Mouse (Mus musculus) inflammation-experienced regulatory T-cells, adult 6 months (primary cell): Measurements from ENCODE around the gene Tmem132a. TPM values are rescaled to one million over a fixed set of nuclear protein-coding genes. Genes with fewer than 3 reads are reported as not detected.

Experiments
- ATAC-seq: one replicate; pipeline ENCODE4 v1.8.0; 2017
- polyA plus RNA-seq, 3 experiments: library from polyadenylated mRNA; unstranded; fragments of 100-300 nt; shearing (Covaris generic); gene quantifications; one replicate each; pipeline ENCODE4 v1.2.1; 2017

Gene Tmem132a
- polyA plus RNA-seq, 3 experiments from 2014 or later: 0.86 to 1.0 TPM; not detected in 1

DNA sequence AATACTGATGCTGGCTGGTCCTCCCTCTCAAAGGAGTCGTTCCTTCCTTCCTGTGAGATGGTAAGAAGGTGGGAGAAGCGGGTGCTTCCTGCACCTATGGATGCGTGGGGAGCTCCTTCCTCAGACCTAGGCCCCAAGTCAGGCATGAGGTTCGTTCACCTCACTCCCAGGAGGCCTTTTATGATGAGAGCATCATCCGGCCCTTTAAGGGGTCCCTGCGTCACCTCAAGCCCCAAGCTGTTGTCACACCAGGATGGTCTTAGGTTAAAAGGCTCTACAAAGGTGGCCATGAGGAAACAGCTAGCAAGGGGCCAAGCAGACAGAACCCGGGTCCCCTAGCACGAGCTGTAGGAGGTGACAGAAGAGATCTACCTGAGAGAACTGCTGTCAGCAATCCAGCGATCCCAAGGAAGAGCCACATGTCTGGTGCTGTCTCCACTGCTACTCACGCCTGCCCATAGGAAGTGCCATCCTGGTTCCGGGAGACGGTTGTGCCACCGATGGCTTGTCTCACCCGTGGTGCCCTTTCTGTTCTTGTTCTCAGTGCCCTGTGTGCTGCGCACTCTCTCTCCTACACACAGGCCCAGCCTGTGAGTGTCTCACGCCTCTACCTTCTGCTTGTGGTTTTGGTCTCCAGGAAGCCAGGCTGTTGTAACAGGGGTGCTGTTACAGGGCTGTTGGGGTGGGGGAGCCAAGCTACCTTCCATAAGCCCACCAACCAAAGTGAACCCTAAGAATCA, 40.1 kb downstream of the Tmem132a start, which contains the start of gene Cd6:
Cd6 (minus strand) TSS at position 623 of the 740 bp plus-strand sequence.
- peak; percentile 80 for ATAC-seq

DNA sequence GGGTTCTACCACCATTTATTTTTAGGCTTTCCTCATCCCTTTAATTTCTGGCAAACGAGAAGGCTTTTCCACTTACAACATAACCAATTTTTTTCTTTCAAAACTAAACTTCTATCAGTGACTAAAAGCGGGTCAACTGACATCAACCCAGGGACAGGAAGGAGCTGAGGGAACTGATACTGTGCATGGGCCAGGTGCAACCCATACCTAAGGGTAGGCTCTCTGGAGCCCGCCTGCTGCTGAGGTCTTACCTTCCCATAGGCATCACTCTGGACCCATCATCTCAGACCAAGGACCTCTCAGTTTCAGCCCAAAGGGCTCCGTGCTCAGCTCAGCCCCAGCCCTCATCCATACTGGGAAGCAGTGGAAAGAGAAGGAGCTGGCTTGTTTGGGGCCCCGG, 41.4 kb downstream of the Tmem132a start:
- peak; percentile 24 for ATAC-seq

DNA sequence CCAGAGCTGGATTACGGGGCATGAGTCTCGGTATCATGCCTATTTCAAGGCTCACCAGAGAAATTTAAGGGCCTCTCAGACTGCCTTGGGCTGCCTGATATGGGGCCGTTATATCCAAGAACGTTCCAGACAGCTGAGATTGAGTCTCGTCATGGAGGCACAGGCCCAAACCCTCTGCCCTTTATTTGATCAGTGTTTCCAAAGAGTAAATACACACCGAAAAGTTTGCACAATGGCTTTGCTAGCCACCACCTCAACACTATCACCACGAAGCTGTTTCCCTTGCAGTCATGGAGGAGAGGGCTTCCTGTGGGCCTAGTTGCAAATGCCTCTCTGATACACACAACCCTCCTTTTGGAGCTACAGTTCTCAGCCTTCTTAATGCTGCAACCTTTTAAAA, 45.7 kb downstream of the Tmem132a start:
- peak; percentile 18 for ATAC-seq

DNA sequence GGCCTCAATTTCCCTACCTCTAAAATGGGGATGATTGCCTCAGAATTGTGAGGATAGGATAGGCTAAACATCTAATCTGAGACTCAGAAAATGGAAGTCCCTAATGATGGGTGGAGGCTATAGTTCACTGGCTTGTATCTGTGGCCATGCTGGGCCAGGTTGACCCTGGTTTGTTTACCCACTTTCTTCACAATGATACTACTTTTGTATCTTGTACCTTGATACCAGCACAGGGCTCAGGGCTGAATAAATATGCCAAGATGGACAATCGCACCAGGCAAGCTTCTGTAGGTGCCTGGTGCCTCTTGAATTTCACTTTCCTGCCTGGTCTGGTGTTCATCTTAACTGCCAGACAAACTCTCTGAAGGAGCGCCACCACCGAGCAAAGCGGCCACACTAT, 47.2 kb downstream of the Tmem132a start:
- no peak for ATAC-seq

DNA sequence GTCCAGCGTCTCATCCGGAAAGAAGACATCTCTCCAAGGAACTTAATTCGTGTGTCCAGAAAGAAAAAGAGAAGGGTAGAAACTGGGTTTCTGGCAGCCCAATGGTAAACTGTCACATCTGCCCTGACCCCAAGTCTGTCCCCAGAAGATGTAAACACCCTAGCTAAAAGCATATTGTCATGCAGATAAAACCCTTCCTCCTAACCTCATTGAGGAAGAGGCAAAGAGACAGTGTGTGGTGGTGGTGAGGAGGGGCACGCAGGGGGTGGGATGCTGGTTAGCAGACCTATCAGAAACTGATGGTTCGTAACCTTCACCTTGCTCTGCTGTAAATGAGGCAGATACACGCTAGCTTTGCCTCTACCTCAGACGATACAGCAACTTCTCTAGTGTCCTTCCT, 48.4 kb downstream of the Tmem132a start:
- peak; percentile 14 for ATAC-seq

DNA sequence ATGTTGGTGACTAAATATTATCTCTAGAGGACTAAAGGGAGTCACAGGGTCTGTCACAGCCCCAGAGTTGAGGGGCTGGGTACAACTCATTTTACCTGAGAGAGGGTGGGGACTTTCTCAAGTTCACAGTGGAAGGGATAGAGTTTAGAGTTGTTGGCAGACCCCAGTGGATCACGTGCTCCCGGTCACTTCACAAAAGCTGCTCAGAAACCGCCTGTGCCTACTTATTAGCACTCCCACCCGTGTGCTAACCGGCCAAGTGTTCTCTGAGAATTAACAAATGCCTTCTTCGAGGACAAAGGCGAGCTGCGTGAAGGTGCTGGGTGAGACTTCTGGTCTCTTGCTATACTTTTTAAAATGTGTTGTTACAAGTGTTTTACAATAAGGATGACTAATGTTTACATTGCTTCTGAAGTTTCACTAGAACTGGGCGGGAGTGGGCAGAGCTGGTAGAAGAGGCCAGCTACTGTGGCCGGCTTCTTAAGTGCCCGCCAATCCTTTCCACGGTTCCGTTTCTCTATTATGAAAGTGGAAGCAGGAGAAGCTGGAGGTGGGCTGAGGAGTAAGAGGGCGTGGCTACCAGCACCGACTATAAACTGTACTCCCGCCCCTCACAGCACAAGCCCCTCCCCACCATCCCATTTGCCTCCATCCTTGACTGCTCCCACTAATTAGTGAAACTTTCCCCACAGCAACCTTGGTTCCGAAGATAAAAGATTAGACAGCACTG, 51.4 kb downstream of the Tmem132a start:
- ATAC-seq: peak; percentile 8

DNA sequence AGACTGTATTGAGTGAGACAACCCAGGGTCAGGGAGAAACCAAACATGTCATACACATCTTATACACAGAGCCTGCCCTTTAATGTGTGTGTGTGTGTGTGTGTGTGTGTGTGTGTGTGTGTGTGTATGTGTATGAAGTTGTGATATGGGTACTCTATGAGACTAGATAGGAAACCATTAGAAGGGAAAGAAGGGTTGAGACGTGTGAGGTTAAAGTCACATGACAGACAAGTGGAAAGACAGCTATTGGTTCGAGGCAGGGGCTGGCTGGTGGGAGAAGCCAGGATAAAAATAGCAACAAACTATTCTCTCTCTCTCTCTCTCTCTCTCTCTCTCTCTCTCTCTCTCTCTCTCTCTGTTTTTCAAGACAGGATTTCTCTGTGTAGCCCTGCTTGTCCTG, 53.3 kb downstream of the Tmem132a start:
- ATAC-seq: no peak

DNA sequence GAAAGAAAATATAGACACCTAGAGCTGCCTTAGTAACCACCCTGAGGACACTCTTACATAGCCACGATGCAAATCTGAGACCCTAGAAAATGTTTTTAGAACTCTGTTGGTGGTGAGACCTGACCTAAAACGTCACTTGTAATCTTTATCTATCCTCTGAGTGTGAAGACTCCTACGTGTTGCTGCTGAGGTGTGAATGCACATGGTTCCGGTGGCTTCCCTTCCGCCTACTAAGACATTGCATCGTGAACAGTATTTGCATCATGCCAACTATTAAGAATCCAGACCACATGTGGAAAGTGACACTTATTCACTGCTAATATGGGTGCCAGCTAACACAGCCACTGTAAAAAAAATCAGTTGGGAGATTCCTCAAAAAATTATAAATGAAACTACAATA, 53.9 kb downstream of the Tmem132a start:
- ATAC-seq: peak; percentile 37

DNA sequence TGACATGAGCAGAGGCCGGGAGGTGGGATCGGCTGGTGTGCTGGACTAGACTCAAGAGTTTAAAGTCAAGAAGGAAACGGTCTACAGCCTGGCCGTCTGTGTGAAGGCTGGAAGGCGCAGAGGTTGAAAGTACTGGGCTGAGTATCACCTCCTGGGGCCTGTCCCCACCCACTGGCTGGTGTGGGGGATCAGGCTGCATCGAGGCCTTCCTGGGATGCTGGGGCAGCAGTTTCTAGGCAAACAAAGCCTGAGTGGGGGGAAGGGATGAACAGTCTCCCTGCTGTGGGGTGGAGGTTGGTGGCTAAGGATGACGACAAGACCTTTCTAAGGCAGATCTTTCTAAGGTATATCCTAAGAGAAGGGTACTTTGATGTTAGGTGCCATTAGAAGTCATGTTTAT, 55.8 kb downstream of the Tmem132a start:
- ATAC-seq: peak; percentile 7

DNA sequence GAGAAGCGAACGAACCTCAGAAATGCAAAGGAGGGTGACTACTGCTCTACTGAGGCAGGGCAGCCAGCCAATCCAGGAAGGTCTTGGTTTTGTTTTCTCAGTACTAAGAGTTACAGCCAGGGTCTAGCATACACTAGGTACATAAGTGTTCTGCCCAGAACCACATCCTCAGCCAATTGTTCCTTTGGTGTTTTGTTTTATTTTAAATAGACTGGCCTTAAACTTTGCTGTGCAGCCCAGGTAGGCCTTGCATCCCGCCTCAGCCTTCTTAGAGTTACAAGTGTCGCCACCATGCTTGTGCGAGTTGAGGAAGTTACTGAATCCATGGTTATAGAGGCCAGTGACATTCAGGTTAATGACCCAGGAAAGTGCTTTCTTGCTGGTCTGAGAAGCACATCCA, 56.7 kb downstream of the Tmem132a start:
- ATAC-seq: peak; percentile 54

DNA sequence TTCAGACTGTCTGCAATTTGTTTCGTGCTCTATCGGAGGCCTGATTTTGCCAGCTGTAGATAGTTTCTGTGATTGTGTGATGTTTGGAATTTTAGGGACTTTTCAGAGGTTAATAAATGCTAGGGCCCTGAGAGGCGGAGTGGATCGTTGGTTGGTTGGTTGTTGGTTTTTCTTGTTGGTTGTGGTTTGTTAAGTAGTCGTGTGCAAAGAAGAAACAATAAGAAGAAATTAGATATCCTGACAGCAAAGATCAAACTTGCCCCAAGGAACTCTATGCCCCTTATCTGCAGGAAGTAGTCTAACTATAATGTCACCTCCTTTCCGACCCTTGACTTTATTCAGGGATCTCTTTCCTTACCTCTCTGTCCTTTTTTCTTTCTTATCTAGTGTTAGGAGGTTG, 58.3 kb downstream of the Tmem132a start:
- ATAC-seq: no peak

DNA sequence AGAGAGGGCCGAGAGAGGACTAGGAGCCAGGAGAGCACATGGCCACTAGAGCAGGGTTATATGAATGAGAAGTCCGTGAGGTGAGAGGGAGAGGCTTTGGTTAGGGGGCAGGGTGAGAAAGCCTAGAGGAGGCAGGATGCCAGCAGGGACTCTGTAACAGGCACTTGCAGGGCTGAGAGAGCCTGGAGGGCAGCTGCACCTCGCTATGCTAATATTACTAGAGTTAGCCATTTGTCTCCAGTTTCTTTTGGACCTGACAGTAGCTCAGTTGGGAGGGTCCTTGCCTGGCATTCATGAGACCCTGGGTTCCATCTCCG, 59.6 kb downstream of the Tmem132a start:
- no peak for ATAC-seq

DNA sequence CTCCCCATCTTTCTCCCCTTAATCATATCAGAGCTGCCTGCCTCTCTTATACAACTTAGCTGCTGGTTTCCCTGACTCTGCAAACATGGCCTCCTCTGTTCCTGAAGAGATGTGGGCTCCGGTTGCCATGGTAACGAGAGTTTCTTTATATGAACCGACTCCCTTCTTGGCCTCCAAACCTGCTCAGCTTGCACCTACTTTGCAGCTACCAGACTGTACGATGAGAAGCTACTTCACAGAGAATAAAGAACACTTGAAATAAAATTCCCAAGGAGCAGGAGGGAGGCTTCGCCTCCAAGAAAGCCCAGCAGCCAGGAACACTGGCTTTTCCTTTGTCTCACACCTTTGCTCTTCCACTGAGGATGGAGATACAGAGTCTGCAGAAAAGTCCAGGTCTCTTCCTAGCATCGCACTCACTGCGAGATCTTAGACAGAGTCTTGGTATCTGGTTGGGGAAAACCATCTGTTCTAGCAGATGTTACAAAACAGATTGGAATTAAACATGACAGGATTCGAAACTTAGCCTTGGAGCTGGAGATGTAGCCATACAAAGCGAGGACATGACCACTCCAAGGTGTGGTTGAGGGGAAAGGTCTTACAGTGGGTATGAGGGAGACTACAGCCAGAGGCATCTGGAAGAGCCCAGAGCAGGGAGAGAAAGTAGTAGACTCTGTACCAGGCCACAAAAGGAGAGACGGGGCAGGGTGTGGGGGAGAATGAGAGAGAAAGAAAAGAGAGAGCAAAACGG, 60.1 kb downstream of the Tmem132a start:
- ATAC-seq: no peak

DNA sequence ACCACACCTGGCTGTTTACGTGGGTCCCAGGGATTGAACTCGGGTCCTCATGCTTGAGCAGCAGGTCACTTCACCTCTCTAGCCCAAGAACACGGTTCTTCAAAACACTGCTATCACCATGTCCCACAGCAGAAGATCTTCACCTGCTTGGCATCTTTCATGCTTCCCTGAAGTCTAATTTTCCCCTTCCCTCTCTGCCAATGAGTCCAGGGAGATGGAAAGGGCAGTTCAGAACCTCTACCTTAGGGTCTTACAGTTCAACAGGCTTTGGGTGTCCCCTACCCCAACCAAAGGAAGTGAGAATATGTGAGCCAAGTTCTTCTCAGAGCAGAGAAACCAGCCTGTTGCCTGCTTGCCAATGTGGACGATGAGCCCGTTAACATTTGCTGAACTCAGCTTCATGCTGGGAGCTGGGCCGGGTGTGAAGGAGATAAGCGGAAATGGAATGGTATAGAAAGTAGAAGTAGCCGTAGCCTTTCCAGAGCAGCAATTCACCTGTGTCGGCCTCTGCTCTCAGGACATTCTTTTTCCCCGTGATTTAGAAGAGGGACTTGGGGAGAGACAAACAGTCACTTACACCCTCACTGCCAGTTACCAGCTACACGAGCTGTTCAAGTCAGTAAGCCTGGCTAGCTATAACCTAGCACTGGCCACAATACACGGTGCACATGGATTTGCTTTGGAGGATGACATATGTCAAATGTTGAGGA, 61.1 kb downstream of the Tmem132a start:
- no peak for ATAC-seq

Other genes with a start within 250 kb of the Tmem132a start
- gene Vwce, start 235.7 kb downstream of the Tmem132a start, polyA plus RNA-seq: under 1 TPM in 1 of 3 experiments, not detected in 2; 0.79 TPM
- gene Pga5, start 191.9 kb downstream of the Tmem132a start, polyA plus RNA-seq: not detected
- 10 to 100 TPM; 11.4 to 15.9 (median 14.1) TPM for gene Vps37c, start 181.2 kb downstream of the Tmem132a start, polyA plus RNA-seq
- gene Cd5, start 130.9 kb downstream of the Tmem132a start, polyA plus RNA-seq: 100 to 1,000 TPM; 355 to 487 (median 480) TPM
- gene Cd6, start 39.9 kb downstream of the Tmem132a start, polyA plus RNA-seq: 100 to 1,000 TPM; 356 to 569 (median 520) TPM
- gene Slc15a3, start 30.2 kb downstream of the Tmem132a start, polyA plus RNA-seq: 10 to 100 TPM in 1 of 3 experiments, 1 to 10 TPM in 2; 3.2 to 16.7 (median 3.3) TPM
- gene Tmem109, start 12.1 kb upstream of the Tmem132a start, polyA plus RNA-seq: 10 to 100 TPM; 55.3 to 75.6 (median 64.7) TPM
- 10 to 100 TPM in 2 of 3 experiments, 1 to 10 TPM in 1; 6.2 to 26.0 (median 20.2) TPM for gene Prpf19, start 25.3 kb upstream of the Tmem132a start, polyA plus RNA-seq
- gene Zp1, start 50.7 kb upstream of the Tmem132a start, polyA plus RNA-seq: not detected
- gene Ptgdr2, start 67.2 kb upstream of the Tmem132a start, polyA plus RNA-seq: under 1 TPM in 1 of 3 experiments, not detected in 2; 0.22 TPM
- 1 to 10 TPM; 7.7 to 9.0 (median 7.9) TPM for gene Ccdc86, start 79.3 kb upstream of the Tmem132a start, polyA plus RNA-seq
- gene Ms4a10, start 104.7 kb upstream of the Tmem132a start, polyA plus RNA-seq: not detected
- gene Ms4a15, start 123.3 kb upstream of the Tmem132a start, polyA plus RNA-seq: not detected
- gene Ms4a18, start 148.1 kb upstream of the Tmem132a start, polyA plus RNA-seq: not detected
- gene Ms4a8a, start 211.2 kb upstream of the Tmem132a start, polyA plus RNA-seq: under 1 TPM in 1 of 3 experiments, not detected in 2; 0.54 TPM